Mouse (Mus musculus): Measurements from ENCODE around the gene Sez6l. TPM values are rescaled to one million over a fixed set of nuclear protein-coding genes. Genes with fewer than 3 reads are reported as not detected.

Gene Sez6l
- polyA plus RNA-seq, 1 experiment from 2014 or later, result 2.7 TPM

GRCm38 (mm10) chr5:112575151-112575915 is 1.7 kb downstream of the Sez6l start:
- 0 out of 2 replicates have a peak overlapping the region, but pooled peaks have one; percentile 0 for H3K4me2 ChIP-seq (ENCODE audit: low read length)
- no peaks in the 10 kb centered on the region for H3K9me3 ChIP-seq (ENCODE audit: control insufficient read depth, low read length)
- no peak overlapping the region for H3K4me3 ChIP-seq (ENCODE audit: low read depth, low read length)
- H3K4me1 ChIP-seq (replicated peaks; ENCODE audit: control insufficient read depth, insufficient read depth, low read length), result peaks cover 10% of the 10 kb centered on the region; the same call in 1 of the 2 replicates
- 10% methylated on average over 12 of the region's 12 CpGs for WGBS
- H3K27me3 ChIP-seq (replicated peaks; ENCODE audit: control insufficient read depth, insufficient read depth, low read length), result peaks cover 38% of the 10 kb centered on the region
- DNase-seq (ENCODE audit: low spot score) (peak; percentile 87), ATAC-seq (replicated peaks; ENCODE audit: low FRiP score, low TSS enrichment, low read depth) (no peak)
- H3K27ac ChIP-seq (ENCODE audit: low read depth), result no peak overlapping the region
- H3K36me3 ChIP-seq (ENCODE audit: control insufficient read depth, insufficient read depth, low read length), result no peaks in the 10 kb centered on the region
- H3K9ac ChIP-seq (ENCODE audit: low read length), result no peak overlapping the region

GRCm38 (mm10) chr5:112573916-112574315 is 3.1 kb downstream of the Sez6l start:
- Histone ChIP-seq H3K36me3 (ENCODE audit: control insufficient read depth, insufficient read depth, low read length) (no peaks in the 10 kb centered on the region), H3K27me3 (replicated peaks; ENCODE audit: control insufficient read depth, insufficient read depth, low read length) (peaks cover 38% of the 10 kb centered on the region), H3K9me3 (ENCODE audit: control insufficient read depth, low read length) (no peaks in the 10 kb centered on the region), H3K4me1 (replicated peaks; ENCODE audit: control insufficient read depth, insufficient read depth, low read length) (peaks cover 10% of the 10 kb centered on the region; the same call in 1 of the 2 replicates), H3K27ac (ENCODE audit: low read depth) (no peak overlapping the region), H3K9ac (ENCODE audit: low read length) (no peak overlapping the region), H3K4me2 (ENCODE audit: low read length) (no peak overlapping the region), H3K4me3 (ENCODE audit: low read depth, low read length) (no peak overlapping the region)
- whole genome bisulfite sequencing, result 13% methylated on average over 8 of the region's 8 CpGs
- ATAC-seq (replicated peaks; ENCODE audit: low FRiP score, low TSS enrichment, low read depth) (no peak), DNase-seq (ENCODE audit: low spot score) (peak; percentile 60)

GRCm38 (mm10) chr5:112572217-112572616 is 4.8 kb downstream of the Sez6l start:
- peaks cover 26% of the 10 kb centered on the region for H3K27me3 ChIP-seq (replicated peaks; ENCODE audit: control insufficient read depth, insufficient read depth, low read length)
- no peak overlapping the region for H3K9ac ChIP-seq (ENCODE audit: low read length)
- H3K4me3 ChIP-seq (ENCODE audit: low read depth, low read length), result no peak overlapping the region
- H3K9me3 ChIP-seq (ENCODE audit: control insufficient read depth, low read length), result no peaks in the 10 kb centered on the region
- DNase-seq (ENCODE audit: low spot score), result no peak
- no peaks in the 10 kb centered on the region for H3K36me3 ChIP-seq (ENCODE audit: control insufficient read depth, insufficient read depth, low read length)
- H3K4me2 ChIP-seq (ENCODE audit: low read length), result no peak overlapping the region
- ATAC-seq (replicated peaks; ENCODE audit: low FRiP score, low TSS enrichment, low read depth), result no peak
- 50% methylated on average over 2 of the region's 2 CpGs for WGBS
- H3K4me1 ChIP-seq (replicated peaks; ENCODE audit: control insufficient read depth, insufficient read depth, low read length), result 0 out of 2 replicates have a peak, but pooled peaks cover 2% of the 10 kb centered on the region
- no peak overlapping the region for H3K27ac ChIP-seq (ENCODE audit: low read depth)

GRCm38 (mm10) chr5:112565489-112565888 is 11.5 kb downstream of the Sez6l start:
- Histone ChIP-seq H3K4me1 (replicated peaks; ENCODE audit: control insufficient read depth, insufficient read depth, low read length) (no peaks in the 10 kb centered on the region), H3K9ac (ENCODE audit: low read length) (no peak overlapping the region), H3K27me3 (replicated peaks; ENCODE audit: control insufficient read depth, insufficient read depth, low read length) (no peaks in the 10 kb centered on the region), H3K4me2 (ENCODE audit: low read length) (no peak overlapping the region), H3K27ac (ENCODE audit: low read depth) (no peak overlapping the region), H3K4me3 (ENCODE audit: low read depth, low read length) (no peak overlapping the region), H3K9me3 (ENCODE audit: control insufficient read depth, low read length) (no peaks in the 10 kb centered on the region), H3K36me3 (ENCODE audit: control insufficient read depth, insufficient read depth, low read length) (no peaks in the 10 kb centered on the region)
- ATAC-seq (replicated peaks; ENCODE audit: low FRiP score, low TSS enrichment, low read depth) (no peak), DNase-seq (ENCODE audit: low spot score) (no peak)
- 64% methylated on average over 8 of the region's 8 CpGs for WGBS

- no peak overlapping the region for H3K4me3 ChIP-seq (ENCODE audit: low read depth, low read length)
- no peaks in the 10 kb centered on the region for H3K27me3 ChIP-seq (replicated peaks; ENCODE audit: control insufficient read depth, insufficient read depth, low read length)
- no peak overlapping the region for H3K27ac ChIP-seq (ENCODE audit: low read depth)
- no peak for ATAC-seq (replicated peaks; ENCODE audit: low FRiP score, low TSS enrichment, low read depth)
- WGBS, result 85% methylated on average over 17 of the region's 17 CpGs
- no peaks in the 10 kb centered on the region for H3K9me3 ChIP-seq (ENCODE audit: control insufficient read depth, low read length)
- no peak overlapping the region for H3K4me2 ChIP-seq (ENCODE audit: low read length)
- H3K4me1 ChIP-seq (replicated peaks; ENCODE audit: control insufficient read depth, insufficient read depth, low read length), result no peaks in the 10 kb centered on the region
- H3K9ac ChIP-seq (ENCODE audit: low read length), result no peak overlapping the region
- H3K36me3 ChIP-seq (ENCODE audit: control insufficient read depth, insufficient read depth, low read length), result no peaks in the 10 kb centered on the region
- DNase-seq (ENCODE audit: low spot score), result no peak
These were observed 11.9 kb downstream of the Sez6l start for GRCm38 (mm10) chr5:112565083-112565482.

GRCm38 (mm10) chr5:112560869-112561499 is 16.0 kb downstream of the Sez6l start:
- Histone ChIP-seq H3K4me1 (replicated peaks; ENCODE audit: control insufficient read depth, insufficient read depth, low read length) (no peaks in the 10 kb centered on the region), H3K9ac (ENCODE audit: low read length) (no peak overlapping the region), H3K4me3 (ENCODE audit: low read depth, low read length) (no peak overlapping the region), H3K9me3 (ENCODE audit: control insufficient read depth, low read length) (no peaks in the 10 kb centered on the region), H3K4me2 (ENCODE audit: low read length) (no peak overlapping the region), H3K27ac (ENCODE audit: low read depth) (no peak overlapping the region), H3K36me3 (ENCODE audit: control insufficient read depth, insufficient read depth, low read length) (no peaks in the 10 kb centered on the region), H3K27me3 (replicated peaks; ENCODE audit: control insufficient read depth, insufficient read depth, low read length) (no peaks in the 10 kb centered on the region)
- DNase-seq (ENCODE audit: low spot score), result no peak
- ATAC-seq (replicated peaks; ENCODE audit: low FRiP score, low TSS enrichment, low read depth), result no peak
- 65% methylated on average over 15 of the region's 15 CpGs for WGBS

- H3K9ac ChIP-seq (ENCODE audit: low read length), result no peak overlapping the region
- no peaks in the 10 kb centered on the region for H3K36me3 ChIP-seq (ENCODE audit: control insufficient read depth, insufficient read depth, low read length)
- WGBS, result 76% methylated on average over 16 of the region's 16 CpGs
- H3K27me3 ChIP-seq (replicated peaks; ENCODE audit: control insufficient read depth, insufficient read depth, low read length), result no peaks in the 10 kb centered on the region
- no peaks in the 10 kb centered on the region for H3K4me1 ChIP-seq (replicated peaks; ENCODE audit: control insufficient read depth, insufficient read depth, low read length)
- H3K4me2 ChIP-seq (ENCODE audit: low read length), result no peak overlapping the region
- no peak overlapping the region for H3K27ac ChIP-seq (ENCODE audit: low read depth)
- H3K4me3 ChIP-seq (ENCODE audit: low read depth, low read length), result no peak overlapping the region
- no peaks in the 10 kb centered on the region for H3K9me3 ChIP-seq (ENCODE audit: control insufficient read depth, low read length)
- DNase-seq (ENCODE audit: low spot score) (no peak), ATAC-seq (replicated peaks; ENCODE audit: low FRiP score, low TSS enrichment, low read depth) (no peak)
These were observed 16.8 kb downstream of the Sez6l start for GRCm38 (mm10) chr5:112560139-112560538.

GRCm38 (mm10) chr5:112557396-112557795 is 19.6 kb downstream of the Sez6l start:
- Histone ChIP-seq H3K4me2 (ENCODE audit: low read length) (no peak overlapping the region), H3K4me3 (ENCODE audit: low read depth, low read length) (no peak overlapping the region), H3K27me3 (replicated peaks; ENCODE audit: control insufficient read depth, insufficient read depth, low read length) (no peaks in the 10 kb centered on the region), H3K27ac (ENCODE audit: low read depth) (no peak overlapping the region), H3K36me3 (ENCODE audit: control insufficient read depth, insufficient read depth, low read length) (no peaks in the 10 kb centered on the region), H3K9me3 (ENCODE audit: control insufficient read depth, low read length) (no peaks in the 10 kb centered on the region), H3K4me1 (replicated peaks; ENCODE audit: control insufficient read depth, insufficient read depth, low read length) (no peaks in the 10 kb centered on the region), H3K9ac (ENCODE audit: low read length) (no peak overlapping the region)
- DNase-seq (ENCODE audit: low spot score) (no peak), ATAC-seq (replicated peaks; ENCODE audit: low FRiP score, low TSS enrichment, low read depth) (no peak)
- WGBS, result 69% methylated on average over 4 of the region's 4 CpGs
